Mouse (Mus musculus): ENCODE measurements around the gene Slc16a5.

DNA sequence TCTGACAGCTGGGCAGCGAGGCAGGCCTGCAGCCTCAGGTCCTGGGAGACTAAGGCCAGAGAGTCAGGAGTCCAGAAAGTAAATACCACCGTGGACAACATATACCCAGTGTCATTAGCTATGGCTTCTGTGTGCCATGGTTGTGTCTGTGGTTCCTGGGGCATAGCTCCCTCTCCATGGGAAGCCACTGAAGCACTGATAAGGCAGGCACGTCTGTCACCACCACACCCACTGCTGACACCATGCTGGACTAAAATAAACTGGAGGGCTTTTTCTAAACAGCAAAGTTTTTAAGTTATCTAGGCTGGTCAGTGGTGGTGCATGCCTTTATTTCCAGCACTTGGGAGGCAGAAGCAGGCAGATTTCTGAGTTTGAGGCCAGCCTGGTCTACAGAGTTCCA is 44.3 kb downstream of the Slc16a5 start:
- TF ChIP-seq CTCF (conservative IDR thresholded peaks at IDR 0.05; ENCODE audit: insufficient read depth, insufficient read length, low read depth, low read length): no peak
- TF ChIP-seq POLR2A (IDR thresholded peaks at IDR 0.05; ENCODE audit: low read depth, low read length): no peak
